Mouse (Mus musculus) cortical plate, adult 2 months (tissue): ENCODE results near the gene Nceh1.

Experiments
- CTCF ChIP-seq: fragments of 200-500 bp; IDR thresholded peaks from 2 replicates; pipeline ENCODE4 v1.5.1; 2011; ENCODE audit warnings: mild to moderate bottlenecking, control low read depth, low read length; ENCODE audit not compliant: insufficient read depth; ENCODE audit errors: extremely low read depth
- POLR2A ChIP-seq: fragments of 200-500 bp; IDR thresholded peaks from 2 replicates; pipeline ENCODE4 v1.6.1; 2011; ENCODE audit warnings: mild to moderate bottlenecking, low read length, control low read depth; ENCODE audit not compliant: insufficient read depth; ENCODE audit errors: extremely low read depth

DNA sequence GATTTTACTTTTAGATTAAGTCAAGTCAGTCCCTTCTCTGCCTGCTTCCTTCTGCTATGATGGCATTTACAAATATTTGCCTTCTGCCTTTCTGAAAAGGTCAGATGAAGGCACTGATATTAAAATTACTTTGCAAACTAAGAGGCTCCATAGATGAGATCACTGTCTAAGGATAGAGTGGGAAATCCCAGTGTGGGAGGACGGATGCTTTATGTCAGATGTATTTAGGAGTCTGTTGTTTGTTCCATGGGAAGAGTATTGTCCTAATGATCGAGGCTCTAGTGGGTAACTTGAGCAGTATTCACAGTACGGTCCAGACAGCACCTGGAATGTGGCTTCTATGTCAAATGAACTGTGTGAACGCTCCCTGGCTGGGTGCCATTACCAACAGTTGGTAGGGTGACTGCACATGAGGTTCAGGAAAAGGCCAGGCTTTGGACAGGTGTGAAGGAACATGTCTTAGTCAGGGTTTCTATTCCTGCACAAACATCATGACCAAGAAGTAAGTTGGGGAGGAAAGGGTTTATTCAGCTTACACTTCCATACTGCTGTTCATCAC, 143.9 kb downstream of the Nceh1 start:
- TF ChIP-seq POLR2A (no peak), CTCF (no peak)
